Mouse (Mus musculus) myocyte (in vitro differentiated cells): ENCODE measurements around the gene P3h2.

Source experiments
- MAX ChIP-seq: IDR thresholded peaks from one replicate; pipeline ENCODE4 v1.6.1; 2011; ENCODE audit warnings: low read depth, mild to moderate bottlenecking, control low read depth
- MYOD1 ChIP-seq, 3 experiments: IDR thresholded peaks; one replicate each; pipeline ENCODE4 v1.6.1; 2011; ENCODE audit warnings: control low read depth in 2 of 3, low read depth in 2 of 3, mild to moderate bottlenecking in 2 of 3, moderate library complexity in 1 of 3; ENCODE audit not compliant: insufficient read length in 2 of 3, control insufficient read depth in 1 of 3
- MYOG ChIP-seq, 3 experiments: IDR thresholded peaks; one replicate each; pipeline ENCODE4 v1.6.1; 2011; ENCODE audit warnings: control low read depth in 2 of 3, low read depth in 2 of 3, mild to moderate bottlenecking in 2 of 3; ENCODE audit not compliant: insufficient read length in 2 of 3, control insufficient read depth in 1 of 3, insufficient read depth in 1 of 3
- POLR2A ChIP-seq: IDR thresholded peaks from one replicate; pipeline ENCODE4 v1.6.1; 2011; ENCODE audit warnings: low read depth, mild to moderate bottlenecking, control low read depth, moderate library complexity; ENCODE audit not compliant: insufficient read length
- POLR2AphosphoS2 ChIP-seq: IDR thresholded peaks from one replicate; pipeline ENCODE4 v1.6.1; 2011; ENCODE audit warnings: low read depth, control low read depth; ENCODE audit not compliant: insufficient read length
- REST ChIP-seq: IDR thresholded peaks from one replicate; pipeline ENCODE4 v1.6.1; 2011; ENCODE audit warnings: mild to moderate bottlenecking, control low read depth, moderate library complexity; ENCODE audit not compliant: insufficient read depth, insufficient read length
- TCF12 ChIP-seq: IDR thresholded peaks from one replicate; pipeline ENCODE4 v1.6.1; 2011; ENCODE audit warnings: mild to moderate bottlenecking, control low read depth; ENCODE audit not compliant: poor library complexity, insufficient read depth, severe bottlenecking
- USF1 ChIP-seq: IDR thresholded peaks from one replicate; pipeline ENCODE4 v1.6.1; 2011; ENCODE audit warnings: low read depth, mild to moderate bottlenecking, control low read depth, moderate library complexity

GRCm38 (mm10) chr16:26021759-26022158 is 83.8 kb downstream of the P3h2 start:
- TF ChIP-seq USF1 = no peak
- no peak for TF ChIP-seq MYOD1 (IDR thresholded peaks at IDR 0.05; ENCODE audit: control insufficient read depth in 1 of 3, insufficient read length in 2 of 3, low read depth in 2 of 3)
- TF ChIP-seq REST = no peak
- no peak for TF ChIP-seq POLR2A
- TF ChIP-seq MAX = no peak
- no peak for TF ChIP-seq POLR2AphosphoS2
- no peak for TF ChIP-seq TCF12
- no peak for TF ChIP-seq MYOG (IDR thresholded peaks at IDR 0.05; ENCODE audit: control insufficient read depth in 1 of 3, insufficient read depth in 1 of 3, insufficient read length in 2 of 3, low read depth in 2 of 3)
